Mouse (Mus musculus): ENCODE data around the gene Ubr2. TPM values are rescaled to one million over a fixed set of nuclear protein-coding genes. Genes with fewer than 3 reads are reported as not detected.

Ubr2 gene
- total RNA-seq, 1 experiment from 2014 or later = 73.5 TPM

GRCm38 (mm10) chr17:46883107-46883506, 127.2 kb downstream of the Ubr2 start:
- DNase-seq = no peak

DNA sequence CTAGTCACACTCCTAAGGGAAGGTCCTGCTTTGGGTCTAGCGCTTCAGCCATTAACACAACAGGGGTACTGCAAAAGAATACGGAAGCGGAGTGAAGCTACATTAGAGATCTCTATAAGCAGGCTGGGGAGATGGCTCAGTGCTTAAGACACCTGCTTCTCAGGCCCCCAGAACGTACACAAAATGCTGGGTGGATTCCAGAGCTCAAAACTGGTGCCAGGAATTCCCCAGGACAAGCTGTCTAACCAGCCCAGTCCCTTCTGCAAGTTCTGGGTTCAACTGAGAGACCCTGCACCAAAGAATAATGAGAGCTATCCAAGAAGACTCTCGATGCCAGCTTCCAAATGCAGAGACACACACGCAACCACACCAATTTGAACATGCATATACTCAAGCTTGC, 128.6 kb downstream of the Ubr2 start:
- no peak for DNase-seq

- no peak for DNase-seq
These were observed 130.0 kb downstream of the Ubr2 start for GRCm38 (mm10) chr17:46880322-46880721.

- DNase-seq = peak; percentile 59
These were observed 130.5 kb downstream of the Ubr2 start for GRCm38 (mm10) chr17:46879841-46880311.

Other genes starting within 250 kb of the Ubr2 start
- gene Ptcra, start 246.8 kb downstream of the Ubr2 start, total RNA-seq (2021) = 0.33 TPM in 1 of 2 replicates, not detected in the other
- 62.9 and 66.5 TPM in 2 replicates for gene 2310039H08Rik, start 237.9 kb downstream of the Ubr2 start, total RNA-seq (2021)
- gene Rpl7l1, start 227.9 kb downstream of the Ubr2 start, total RNA-seq (2021) = 92.0 and 97.4 TPM in 2 replicates
- 19.4 and 20.1 TPM in 2 replicates for gene Bicral, start 152.1 kb downstream of the Ubr2 start, total RNA-seq (2021)
- gene Tbcc, start 119.9 kb downstream of the Ubr2 start, total RNA-seq (2021) = 20.6 and 20.7 TPM in 2 replicates
- gene Prph2, start 100.1 kb downstream of the Ubr2 start, total RNA-seq (2021) = not detected in 2 replicates